Mouse (Mus musculus) heart, postnatal 0 days (tissue): ENCODE measurements around the gene Irak4. TPM values are rescaled to one million over a fixed set of nuclear protein-coding genes. Genes with fewer than 3 reads are reported as not detected.

ENCODE experiments used
- ATAC-seq: fragments of 200-750 bp; cut with Nextera tagmentation; 2 replicates; pipeline ENCODE4 v1.8.0; 2017; ENCODE audit warnings: low read depth, moderate number of reproducible peaks, moderate library complexity; ENCODE audit not compliant: insufficient read depth
- DNase-seq: peaks from one replicate; pipeline ENCODE4 v3.0.0-alpha.2; 2016; ENCODE audit warnings: low spot score
- H3K27ac ChIP-seq: fragments of 300-500 bp; sonication (generic); 2 replicates; pipeline ENCODE4 v1.5.1; 2014; ENCODE audit warnings: low read depth, mild to moderate bottlenecking
- H3K27me3 ChIP-seq: fragments of 300-500 bp; sonication (generic); 2 replicates; pipeline ENCODE4 v1.6.1; 2014; ENCODE audit warnings: low read length, mixed read lengths; ENCODE audit not compliant: control insufficient read depth, insufficient read depth
- H3K36me3 ChIP-seq: fragments of 300-500 bp; sonication (generic); replicated peaks from 2 replicates; pipeline ENCODE4 v1.6.1; 2014; ENCODE audit warnings: low read length, mixed read lengths; ENCODE audit not compliant: control insufficient read depth, insufficient read depth
- H3K4me1 ChIP-seq: fragments of 300-500 bp; sonication (generic); 2 replicates; pipeline ENCODE4 v1.6.1; 2014; ENCODE audit warnings: antibody characterized with exemption; ENCODE audit not compliant: control insufficient read depth, insufficient read depth
- H3K4me2 ChIP-seq: fragments of 300-500 bp; sonication (generic); 2 replicates; pipeline ENCODE4 v1.6.1; 2014; ENCODE audit warnings: low read depth, mild to moderate bottlenecking, low read length, moderate library complexity
- H3K4me3 ChIP-seq: fragments of 300-500 bp; sonication (generic); 2 replicates; pipeline ENCODE4 v1.5.1; 2014; ENCODE audit warnings: low read depth, low read length
- H3K9ac ChIP-seq: fragments of 300-500 bp; sonication (generic); replicated peaks from 2 replicates; pipeline ENCODE4 v1.6.1; 2014; ENCODE audit warnings: low read depth, low read length, mixed read lengths
- H3K9me3 ChIP-seq: fragments of 300-500 bp; sonication (generic); replicated peaks from 2 replicates; pipeline ENCODE4 v1.6.1; 2016; ENCODE audit warnings: low read length; ENCODE audit not compliant: control insufficient read depth
- CTCF ChIP-seq: IDR thresholded peaks from 2 replicates; pipeline ENCODE4 v1.5.1; 2016; ENCODE audit warnings: antibody characterized with exemption, control low read depth, low read depth
- EP300 ChIP-seq: IDR thresholded peaks from 2 replicates; pipeline ENCODE4 v1.6.1; 2016; ENCODE audit warnings: antibody characterized with exemption, low read depth
- WGBS: fragments of 180-500 bp; shearing (Covaris S2); extraction: QIAGEN DNeasy Blood & Tissue Kit; methylation state at CpG from one replicate; pipeline ENCODE4 v1.1.7; 2014; 5-methylcytosine and 5-hydroxymethylcytosine counted together
- polyA plus RNA-seq: library from polyadenylated mRNA; unstranded; fragments of >200 nt; fragmentation: Nextera tagmentation; extraction: Ambion mirVana; gene quantifications from 2 replicates; pipeline ENCODE4 v1.2.1, GENCODE M21; 2015
- total RNA-seq: library from RNA; depleted of rRNA; stranded (reverse); fragments of >200 nt; gene quantifications from 2 replicates; pipeline ENCODE4 v1.2.3, GENCODE M21; 2014; ENCODE audit warnings: low replicate concordance

The Irak4 gene
- total and polyA plus RNA-seq, 2 experiments from 2014 or later, result 3.2 to 5.5 TPM

- Histone ChIP-seq H3K9ac (no peak overlapping the region), H3K9me3 (no peaks in the 10 kb centered on the region), H3K27ac (no peak overlapping the region), H3K4me2 (no peak overlapping the region), H3K36me3 (no peaks in the 10 kb centered on the region), H3K27me3 (no peaks in the 10 kb centered on the region), H3K4me3 (no peak overlapping the region), H3K4me1 (no peaks in the 10 kb centered on the region)
- WGBS, result 62% methylated on average over 16 of the region's 16 CpGs
- DNase-seq (no peak), ATAC-seq (no peak)
- TF ChIP-seq EP300, result no peak
- TF ChIP-seq CTCF, result no peak
These were observed 25.4 kb upstream of the Irak4 start for GRCm38 (mm10) chr15:94517913-94518491.

- Histone ChIP-seq H3K4me3 (no peak overlapping the region), H3K9me3 (no peaks in the 10 kb centered on the region), H3K27me3 (no peaks in the 10 kb centered on the region), H3K9ac (no peak overlapping the region), H3K27ac (no peak overlapping the region), H3K4me1 (no peaks in the 10 kb centered on the region), H3K4me2 (no peak overlapping the region), H3K36me3 (no peaks in the 10 kb centered on the region)
- 34% methylated on average over 9 of the region's 9 CpGs for WGBS
- ATAC-seq (no peak), DNase-seq (peak; percentile 60)
- TF ChIP-seq CTCF (peak; percentile 72), EP300 (no peak)
These were observed 23.1 kb upstream of the Irak4 start for GRCm38 (mm10) chr15:94520205-94520900.

DNA sequence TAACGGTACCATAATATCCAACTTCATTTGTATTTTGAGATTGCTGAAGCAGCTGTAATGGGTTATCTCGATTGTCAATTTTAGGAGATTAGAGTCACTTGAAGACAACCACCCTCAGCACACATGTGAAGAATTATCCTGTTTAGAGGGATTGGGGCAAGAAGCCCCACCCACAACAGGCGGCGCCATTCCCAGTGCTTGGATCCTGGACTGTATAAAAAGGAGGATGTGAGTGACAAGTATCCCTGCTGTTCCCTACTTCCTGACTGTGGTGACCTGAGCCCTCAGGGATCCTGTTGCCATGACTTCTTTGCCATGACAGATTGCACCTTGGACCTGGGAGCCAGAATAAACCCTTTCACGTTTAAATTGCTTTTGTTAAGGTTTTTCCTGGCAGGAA is 22.5 kb upstream of the Irak4 start:
- TF ChIP-seq EP300 (no peak), CTCF (no peak)
- DNase-seq (no peak), ATAC-seq (no peak)
- Histone ChIP-seq H3K27ac (no peak overlapping the region), H3K4me3 (no peak overlapping the region), H3K4me1 (no peaks in the 10 kb centered on the region), H3K9ac (no peak overlapping the region), H3K9me3 (no peaks in the 10 kb centered on the region), H3K36me3 (0 out of 2 replicates have a peak, but pooled peaks cover 4% of the 10 kb centered on the region), H3K27me3 (no peaks in the 10 kb centered on the region), H3K4me2 (no peak overlapping the region)
- WGBS, result 70% methylated on average over 5 of the region's 5 CpGs

DNA sequence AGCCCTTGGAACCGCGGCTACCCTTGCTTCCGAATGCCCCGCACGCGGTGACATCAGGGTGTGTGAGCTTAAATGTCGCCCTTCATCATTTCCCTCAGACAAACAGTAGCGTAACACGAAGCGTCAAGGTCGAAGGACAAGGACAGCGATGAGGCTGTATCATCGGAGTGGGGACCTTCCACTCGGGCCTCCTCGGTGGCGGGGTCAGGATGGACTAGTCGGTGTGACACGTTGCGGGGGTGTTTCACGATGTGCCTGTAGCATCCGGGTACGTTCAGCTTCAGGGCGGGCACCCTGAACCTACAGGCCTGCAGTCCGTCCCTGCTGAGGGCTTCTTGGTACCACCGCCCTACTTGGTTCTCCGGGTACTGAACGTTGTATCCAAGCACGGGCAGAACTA is 20.2 kb upstream of the Irak4 start:
- H3K9me3 ChIP-seq, result no peaks in the 10 kb centered on the region
- no peaks in the 10 kb centered on the region for H3K27me3 ChIP-seq
- 74% methylated on average over 28 of the region's 28 CpGs for WGBS
- no peak overlapping the region for H3K4me3 ChIP-seq
- peaks cover 10% of the 10 kb centered on the region; the same call in 1 of the 2 replicates for H3K36me3 ChIP-seq
- H3K4me1 ChIP-seq, result no peaks in the 10 kb centered on the region
- no peak overlapping the region for H3K4me2 ChIP-seq
- DNase-seq (no peak), ATAC-seq (no peak)
- TF ChIP-seq EP300 (no peak), CTCF (no peak)
- H3K9ac ChIP-seq, result no peak overlapping the region
- no peak overlapping the region for H3K27ac ChIP-seq

- no peak for ATAC-seq
- 82% methylated on average over 12 of the region's 12 CpGs for WGBS
- no peak overlapping the region for H3K4me3 ChIP-seq
- H3K9me3 ChIP-seq, result no peaks in the 10 kb centered on the region
- no peak overlapping the region for H3K9ac ChIP-seq
- no peak overlapping the region for H3K27ac ChIP-seq
- H3K27me3 ChIP-seq, result no peaks in the 10 kb centered on the region
- no peak for TF ChIP-seq EP300
- peaks cover 13% of the 10 kb centered on the region; the same call in 1 of the 2 replicates for H3K36me3 ChIP-seq
- H3K4me1 ChIP-seq, result no peaks in the 10 kb centered on the region
- DNase-seq, result no peak
- H3K4me2 ChIP-seq, result no peak overlapping the region
These were observed 18.5 kb upstream of the Irak4 start for GRCm38 (mm10) chr15:94524956-94525355.

- H3K27me3 ChIP-seq, result no peaks in the 10 kb centered on the region
- peaks cover 13% of the 10 kb centered on the region for H3K36me3 ChIP-seq
- no peaks in the 10 kb centered on the region for H3K9me3 ChIP-seq
- H3K27ac ChIP-seq, result no peak overlapping the region
- WGBS, result 71% methylated on average over 3 of the region's 3 CpGs
- TF ChIP-seq CTCF (no peak), EP300 (no peak)
- no peak overlapping the region for H3K9ac ChIP-seq
- DNase-seq, result no peak
- no peak for ATAC-seq
- no peak overlapping the region for H3K4me3 ChIP-seq
- no peaks in the 10 kb centered on the region for H3K4me1 ChIP-seq
- H3K4me2 ChIP-seq, result no peak overlapping the region
These were observed 12.9 kb upstream of the Irak4 start for GRCm38 (mm10) chr15:94530519-94530918.
